Mouse (Mus musculus): ENCODE results near the gene Rangrf. TPM values are rescaled to one million over a fixed set of nuclear protein-coding genes. Genes with fewer than 3 reads are reported as not detected.

The Rangrf gene
- polyA plus RNA-seq (2012; rRNA removed; ENCODE audit: low replicate concordance): 29.7 and 31.1 TPM in 2 replicates

DNA sequence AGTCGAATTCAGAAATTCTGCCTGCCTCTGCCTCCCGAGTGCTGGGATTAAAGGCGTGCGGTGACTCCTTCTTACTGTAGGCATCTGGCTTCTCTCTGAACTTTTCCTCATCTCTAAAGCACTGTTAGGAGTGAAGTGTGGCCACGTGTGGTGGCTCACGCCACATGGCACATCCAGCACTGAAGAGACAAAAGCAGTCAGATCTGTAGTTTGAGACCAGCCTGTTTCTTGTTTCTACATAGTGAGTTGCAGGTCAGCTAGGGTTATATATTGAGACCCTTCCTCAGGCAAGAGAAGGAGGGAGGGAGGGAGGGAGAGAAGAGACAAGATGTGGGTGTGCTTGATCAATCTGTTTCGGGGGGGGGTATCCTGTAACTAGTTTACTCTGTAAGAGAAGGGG, at the start of gene Rangrf:
Gene Rangrf, minus strand, starts transcription at position 101 of the 400 bp plus-strand sequence.

DNA sequence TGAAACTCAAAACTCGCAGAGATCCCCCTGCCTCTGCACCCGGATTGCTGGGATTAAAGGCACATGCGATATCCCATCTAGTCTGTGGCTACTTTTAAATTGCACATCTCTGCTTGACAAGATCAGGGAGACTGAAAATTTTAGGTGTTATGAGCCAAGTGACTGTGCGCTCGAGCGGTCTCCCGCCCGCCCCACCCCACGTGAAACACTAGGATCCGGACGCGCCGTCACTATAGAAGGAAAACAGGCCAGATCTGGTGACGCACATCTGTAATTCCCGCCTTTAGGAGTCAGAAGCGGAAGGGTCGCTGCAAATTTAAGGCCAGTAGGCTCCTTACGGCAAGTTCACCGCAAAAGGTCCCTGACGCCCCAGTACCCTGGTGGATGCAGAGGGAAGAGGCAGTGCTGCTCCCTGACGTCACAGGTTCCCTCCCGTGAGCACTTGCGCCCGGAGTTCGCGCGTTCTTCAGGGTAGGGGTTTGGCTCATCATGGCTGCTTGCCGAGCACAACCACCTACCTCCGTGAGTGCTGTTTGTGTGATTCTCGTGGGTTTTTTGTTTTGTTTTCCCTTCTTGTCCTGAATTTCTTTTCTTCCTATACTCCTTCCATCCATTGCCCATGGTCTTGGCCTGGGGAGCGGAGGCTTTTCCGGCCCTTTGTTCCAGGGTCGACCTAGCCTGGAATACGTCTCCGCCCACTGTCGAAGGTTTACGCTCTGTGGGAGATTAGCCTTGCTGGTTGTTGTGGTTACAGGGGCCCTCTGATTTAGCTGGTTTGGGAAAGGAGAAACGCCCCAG, 40.9 kb upstream of the Rangrf start, which contains the start of gene Ctc1:
Gene Ctc1, plus strand, starts transcription at position 268 of the 798 bp plus-strand sequence.

DNA sequence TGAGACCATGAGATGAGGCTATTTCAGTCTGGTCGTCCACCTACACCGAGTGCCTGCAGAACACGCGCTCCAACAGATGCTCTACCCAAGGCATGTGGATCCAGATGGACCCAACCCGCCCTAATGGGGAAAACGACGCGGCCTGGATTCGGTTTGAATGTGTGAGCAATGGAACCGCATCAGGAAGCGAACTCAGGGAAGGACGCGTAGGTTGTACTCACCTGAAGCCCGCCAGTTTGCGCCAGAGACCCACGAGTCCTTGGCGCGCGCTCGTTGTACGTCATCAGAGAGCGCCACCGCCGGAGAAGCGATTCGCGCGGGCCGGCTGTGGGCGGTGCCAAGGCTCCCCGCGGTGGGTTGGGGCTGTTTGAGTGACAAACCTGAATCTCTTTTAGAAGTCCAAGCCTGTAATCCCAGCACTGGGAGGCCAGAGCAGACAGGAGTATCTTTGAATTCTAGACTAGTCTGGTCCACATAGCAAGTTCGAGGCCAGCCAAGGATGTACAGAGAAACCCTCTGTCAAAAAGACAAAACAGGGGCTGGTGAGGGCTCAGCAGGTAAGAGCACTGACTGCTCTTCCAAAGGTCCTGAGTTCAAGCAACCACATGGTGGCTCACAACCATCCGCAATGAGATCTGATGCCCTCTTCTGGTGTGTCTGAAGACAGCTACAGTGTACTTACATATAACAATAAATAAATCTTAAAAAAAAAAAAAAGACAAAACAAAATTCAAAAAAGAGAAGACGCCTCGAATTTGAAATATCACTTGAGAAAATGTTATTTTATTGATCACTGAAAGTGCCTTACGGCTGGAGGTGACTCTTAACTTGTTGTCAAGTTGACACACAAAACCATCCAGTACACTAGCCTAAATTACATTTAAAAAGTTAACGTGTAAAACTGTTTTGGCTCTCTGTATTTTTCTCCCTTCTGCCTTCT, 33.5 kb upstream of the Rangrf start, which contains the start of gene Pfas:
Gene Pfas, minus strand, starts transcription at position 279 of the 940 bp plus-strand sequence.

DNA sequence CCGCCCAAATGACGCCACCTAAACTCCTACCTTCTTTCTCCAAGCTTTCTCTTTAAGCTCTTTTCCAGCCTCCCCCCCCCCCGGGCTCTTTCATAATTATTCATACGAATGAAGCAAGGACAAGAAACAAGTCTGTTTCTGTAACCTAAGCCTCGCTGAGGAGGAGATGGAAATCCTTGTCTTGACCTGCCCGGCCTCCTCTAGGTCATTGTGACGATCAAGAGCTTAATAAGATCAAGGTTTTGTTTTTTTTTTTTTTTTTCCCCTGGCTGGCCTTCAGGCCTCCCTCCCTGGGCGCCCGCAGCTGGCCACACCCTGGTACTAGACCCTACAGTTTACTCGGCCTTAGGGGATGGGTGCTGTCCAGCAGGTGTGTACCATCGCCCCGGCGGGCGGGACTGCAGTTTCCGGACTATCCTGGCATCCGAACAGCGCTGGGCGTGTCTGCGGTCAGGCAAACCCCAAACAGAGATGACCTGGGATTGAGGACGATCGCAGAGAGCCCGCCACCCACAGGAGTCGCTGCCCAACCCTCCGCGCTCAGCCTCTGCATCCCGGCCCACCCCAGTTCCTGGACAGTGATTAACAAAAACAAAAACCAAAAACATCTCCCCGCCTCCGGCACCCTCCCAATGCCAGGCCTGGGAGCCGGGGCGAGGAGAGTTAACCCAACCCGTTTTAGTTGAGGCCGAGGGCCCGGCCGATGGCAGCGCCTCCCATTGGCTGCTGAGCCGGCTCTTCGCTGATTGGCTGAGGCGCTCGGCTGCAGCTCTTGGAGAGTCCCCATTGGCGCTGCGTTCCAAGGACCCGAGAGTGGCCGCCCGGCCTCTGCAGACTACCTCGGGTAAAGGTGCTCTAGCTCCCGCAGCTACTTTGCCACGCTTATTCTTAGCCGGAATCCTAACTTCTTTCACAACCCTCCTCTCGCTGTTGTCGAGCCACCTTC, 7.4 kb downstream of the Rangrf start, which contains the start of gene Slc25a35:
Gene Slc25a35, plus strand, starts transcription at position 795 of the 946 bp plus-strand sequence.

DNA sequence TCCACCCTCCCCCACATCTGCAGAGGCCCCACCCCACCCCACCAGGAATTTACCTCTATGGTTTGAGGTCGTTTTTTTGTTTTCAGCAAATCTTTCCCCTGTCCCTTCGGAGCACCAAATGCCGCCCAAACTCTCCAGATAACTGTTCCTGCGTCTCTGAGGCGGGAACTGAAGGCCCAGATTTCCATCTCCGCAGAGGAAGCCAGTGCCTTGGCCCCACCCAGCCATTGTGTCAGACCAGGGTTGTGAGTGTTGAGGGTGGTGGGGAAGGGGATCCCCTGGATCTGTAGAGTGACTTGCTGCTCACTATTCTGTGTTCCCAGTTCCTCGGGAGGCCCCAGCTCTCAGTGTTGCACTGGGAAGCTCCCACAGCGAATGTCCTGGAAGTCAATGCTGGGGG, 17.7 kb downstream of the Rangrf start, which contains the start of gene Arhgef15:
Gene Arhgef15, minus strand, starts transcription at position 173 of the 400 bp plus-strand sequence.

DNA sequence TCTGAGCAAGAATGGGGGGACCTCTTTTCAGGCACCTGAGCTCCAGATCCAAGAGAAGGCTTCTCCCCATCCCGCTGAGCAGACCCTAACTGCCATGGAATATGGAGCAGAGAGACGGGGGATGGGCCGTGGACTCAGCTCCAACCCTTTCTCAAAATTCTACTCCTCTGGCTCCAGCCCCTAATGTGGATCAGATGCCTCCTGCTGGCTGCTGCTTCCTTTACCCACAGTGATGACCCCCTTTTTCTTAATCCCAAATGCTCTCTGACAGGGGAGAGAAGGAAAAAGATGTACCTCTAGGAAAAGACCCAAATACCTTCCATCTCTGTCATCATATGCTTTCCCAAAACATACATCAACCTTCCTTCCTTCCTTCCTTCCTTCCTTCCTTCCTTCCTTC, 48.0 kb downstream of the Rangrf start, which contains the start of gene Odf4:
Gene Odf4, minus strand, starts transcription at position 101 of the 400 bp plus-strand sequence.

Other genes with a start within 250 kb of the Rangrf start
- 35.5 and 94.6 TPM in 2 replicates for gene Ndel1, start 103.3 kb downstream of the Rangrf start, polyA plus RNA-seq (2012; rRNA removed; ENCODE audit: low replicate concordance)
- not detected in 2 replicates for gene Rnf222, start 86.6 kb downstream of the Rangrf start, polyA plus RNA-seq (2012; rRNA removed; ENCODE audit: low replicate concordance)
- gene Rpl26, start 73.6 kb downstream of the Rangrf start, polyA plus RNA-seq (2012; rRNA removed; ENCODE audit: low replicate concordance): 172 and 364 TPM in 2 replicates
- not detected in 2 replicates for gene Odf4, start 48.1 kb downstream of the Rangrf start, polyA plus RNA-seq (2012; rRNA removed; ENCODE audit: low replicate concordance)
- gene Arhgef15, start 17.7 kb downstream of the Rangrf start, polyA plus RNA-seq (2012; rRNA removed; ENCODE audit: low replicate concordance): 16.9 and 18.8 TPM in 2 replicates
- gene Slc25a35, start 7.1 kb downstream of the Rangrf start, polyA plus RNA-seq (2012; rRNA removed; ENCODE audit: low replicate concordance): 17.1 and 22.0 TPM in 2 replicates
- 6.7 and 7.2 TPM in 2 replicates for gene Pfas, start 33.3 kb upstream of the Rangrf start, polyA plus RNA-seq (2012; rRNA removed; ENCODE audit: low replicate concordance)
- gene Ctc1, start 40.7 kb upstream of the Rangrf start, polyA plus RNA-seq (2012; rRNA removed; ENCODE audit: low replicate concordance): 23.0 and 25.0 TPM in 2 replicates
- 27.8 and 56.2 TPM in 2 replicates for gene Aurkb, start 70.5 kb upstream of the Rangrf start, polyA plus RNA-seq (2012; rRNA removed; ENCODE audit: low replicate concordance)
- 12.4 and 36.7 TPM in 2 replicates for gene Borcs6, start 84.5 kb upstream of the Rangrf start, polyA plus RNA-seq (2012; rRNA removed; ENCODE audit: low replicate concordance)
- 15.0 and 29.3 TPM in 2 replicates for gene Tmem107, start 95.6 kb upstream of the Rangrf start, polyA plus RNA-seq (2012; rRNA removed; ENCODE audit: low replicate concordance)
- 84.0 and 93.4 TPM in 2 replicates for gene Vamp2, start 113.3 kb upstream of the Rangrf start, polyA plus RNA-seq (2012; rRNA removed; ENCODE audit: low replicate concordance)
- gene Per1, start 120.0 kb upstream of the Rangrf start, polyA plus RNA-seq (2012; rRNA removed; ENCODE audit: low replicate concordance): 12.0 and 17.6 TPM in 2 replicates
- gene Hes7, start 145.2 kb upstream of the Rangrf start, polyA plus RNA-seq (2012; rRNA removed; ENCODE audit: low replicate concordance): 1.7 and 2.1 TPM in 2 replicates
- 0.11 and 0.43 TPM in 2 replicates for gene 9130213A22Rik, start 147.4 kb upstream of the Rangrf start, polyA plus RNA-seq (2012; rRNA removed; ENCODE audit: low replicate concordance)
- gene Aloxe3, start 150.7 kb upstream of the Rangrf start, polyA plus RNA-seq (2012; rRNA removed; ENCODE audit: low replicate concordance): 0.20 and 0.79 TPM in 2 replicates
- not detected in 2 replicates for gene Alox12b, start 181.8 kb upstream of the Rangrf start, polyA plus RNA-seq (2012; rRNA removed; ENCODE audit: low replicate concordance)
- not detected in 2 replicates for gene Alox8, start 222.7 kb upstream of the Rangrf start, polyA plus RNA-seq (2012; rRNA removed; ENCODE audit: low replicate concordance)

All from duodenum, adult 2 months (tissue).